Mouse (Mus musculus) forebrain, embryonic 15.5 days (tissue): Measurements from ENCODE around the gene Fam71f1. TPM values are rescaled to one million over a fixed set of nuclear protein-coding genes. Genes with fewer than 3 reads are reported as not detected.

Experiments used
- ATAC-seq: fragments of 200-750 bp; cut with Nextera tagmentation; replicated peaks from 2 replicates; pipeline ENCODE4 v1.8.0; 2017; ENCODE audit warnings: mild to moderate bottlenecking, moderate TSS enrichment, moderate library complexity
- H3K27ac ChIP-seq: fragments of 300-500 bp; sonication (generic); replicated peaks from 2 replicates; pipeline ENCODE4 v1.5.1; 2015; ENCODE audit warnings: mild to moderate bottlenecking, inconsistent platforms
- H3K27me3 ChIP-seq: fragments of 300-500 bp; sonication (generic); 2 replicates; pipeline ENCODE4 v1.6.1; 2015; ENCODE audit warnings: inconsistent platforms
- H3K36me3 ChIP-seq: fragments of 300-500 bp; sonication (generic); 2 replicates; pipeline ENCODE4 v1.6.1; 2015; ENCODE audit warnings: mild to moderate bottlenecking, inconsistent platforms
- H3K4me1 ChIP-seq: fragments of 300-500 bp; sonication (generic); 2 replicates; pipeline ENCODE4 v1.6.1; 2015; ENCODE audit warnings: inconsistent platforms
- H3K4me2 ChIP-seq: fragments of 300-500 bp; sonication (generic); replicated peaks from 2 replicates; pipeline ENCODE4 v1.6.1; 2015; ENCODE audit warnings: mild to moderate bottlenecking, inconsistent platforms
- H3K4me3 ChIP-seq: fragments of 300-500 bp; sonication (generic); 2 replicates; pipeline ENCODE4 v1.5.1; 2015; ENCODE audit warnings: mild to moderate bottlenecking, inconsistent platforms
- H3K9ac ChIP-seq: fragments of 300-500 bp; sonication (generic); replicated peaks from 2 replicates; pipeline ENCODE4 v1.6.1; 2015; ENCODE audit warnings: mild to moderate bottlenecking, inconsistent platforms
- H3K9me3 ChIP-seq: fragments of 300-500 bp; sonication (generic); 2 replicates; pipeline ENCODE4 v1.6.1; 2016; ENCODE audit warnings: inconsistent platforms
- WGBS: fragments of 180-500 bp; shearing (Covaris S2); methylation state at CpG from one replicate; pipeline ENCODE4 v1.1.7; 2015; ENCODE audit warnings: mixed read lengths; 5-methylcytosine and 5-hydroxymethylcytosine counted together
- polyA plus RNA-seq: library from polyadenylated mRNA; unstranded; fragments of >200 nt; fragmentation: Nextera tagmentation; extraction: Ambion mirVana; gene quantifications from 2 replicates; pipeline ENCODE4 v1.2.1, GENCODE M21; 2015

Gene Fam71f1
- not detected in 2 replicates for polyA plus RNA-seq

DNA sequence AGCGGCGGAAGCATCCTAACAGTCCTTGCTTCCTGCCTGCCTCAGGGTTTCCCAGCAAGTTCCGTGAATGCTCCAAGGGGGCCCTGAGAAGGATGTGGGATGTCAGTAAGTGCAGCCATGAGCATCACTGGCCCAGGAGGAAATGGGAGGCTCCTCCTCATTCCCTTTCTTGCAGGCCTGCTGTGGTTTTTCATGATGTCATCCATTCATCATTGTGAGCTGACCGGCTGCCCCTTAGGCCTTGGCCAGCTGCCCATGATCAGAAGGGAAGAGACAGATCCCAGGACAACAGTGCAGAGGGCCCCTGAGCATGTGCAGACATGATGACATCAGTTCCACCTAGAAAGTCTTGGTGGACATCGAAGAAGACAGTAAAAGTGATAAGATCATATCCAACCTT lies at the start of gene Fam71f1:
Gene Fam71f1 (plus strand): TSS at position 262 of the 400 bp plus-strand sequence.
- Histone ChIP-seq H3K36me3 (no peaks in the 10 kb centered on the region), H3K4me1 (no peaks in the 10 kb centered on the region), H3K4me3 (no peak within 1 kb of the TSS), H3K27ac (no peak within 1 kb of the TSS), H3K4me2 (no peak within 1 kb of the TSS), H3K27me3 (no peaks in the 10 kb centered on the region), H3K9me3 (no peaks in the 10 kb centered on the region), H3K9ac (no peak within 1 kb of the TSS)
- ATAC-seq: no peak
- 73% methylated on average over 5 of the region's 5 CpGs for WGBS

DNA sequence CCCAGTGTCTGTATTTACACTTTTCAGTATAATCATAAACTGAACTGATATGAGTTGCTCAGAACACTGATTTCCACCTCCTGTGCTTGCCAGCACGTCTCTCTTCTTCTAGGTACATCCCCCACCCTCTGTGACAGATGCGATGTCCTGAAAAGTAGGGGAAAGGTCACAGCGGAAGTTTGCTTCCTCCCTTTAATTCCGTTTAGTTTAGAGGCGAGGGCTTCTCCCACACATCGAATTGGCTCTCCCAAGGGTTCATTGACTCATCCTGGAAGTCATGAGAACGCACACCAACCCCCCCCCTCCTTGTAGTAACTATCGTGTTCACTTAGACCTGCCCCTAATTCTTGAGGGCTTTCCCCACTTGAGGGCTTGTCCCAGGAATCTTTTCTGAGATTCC lies 48.0 kb upstream of the Fam71f1 start:
- Histone ChIP-seq H3K27me3 (no peaks in the 10 kb centered on the region), H3K9ac (no peak overlapping the region), H3K4me1 (peaks cover 15% of the 10 kb centered on the region), H3K27ac (no peak overlapping the region), H3K9me3 (no peaks in the 10 kb centered on the region), H3K4me3 (no peak overlapping the region), H3K36me3 (peaks cover 6% of the 10 kb centered on the region), H3K4me2 (no peak overlapping the region)
- no peak for ATAC-seq
- WGBS: 29% methylated on average over 8 of the region's 8 CpGs

DNA sequence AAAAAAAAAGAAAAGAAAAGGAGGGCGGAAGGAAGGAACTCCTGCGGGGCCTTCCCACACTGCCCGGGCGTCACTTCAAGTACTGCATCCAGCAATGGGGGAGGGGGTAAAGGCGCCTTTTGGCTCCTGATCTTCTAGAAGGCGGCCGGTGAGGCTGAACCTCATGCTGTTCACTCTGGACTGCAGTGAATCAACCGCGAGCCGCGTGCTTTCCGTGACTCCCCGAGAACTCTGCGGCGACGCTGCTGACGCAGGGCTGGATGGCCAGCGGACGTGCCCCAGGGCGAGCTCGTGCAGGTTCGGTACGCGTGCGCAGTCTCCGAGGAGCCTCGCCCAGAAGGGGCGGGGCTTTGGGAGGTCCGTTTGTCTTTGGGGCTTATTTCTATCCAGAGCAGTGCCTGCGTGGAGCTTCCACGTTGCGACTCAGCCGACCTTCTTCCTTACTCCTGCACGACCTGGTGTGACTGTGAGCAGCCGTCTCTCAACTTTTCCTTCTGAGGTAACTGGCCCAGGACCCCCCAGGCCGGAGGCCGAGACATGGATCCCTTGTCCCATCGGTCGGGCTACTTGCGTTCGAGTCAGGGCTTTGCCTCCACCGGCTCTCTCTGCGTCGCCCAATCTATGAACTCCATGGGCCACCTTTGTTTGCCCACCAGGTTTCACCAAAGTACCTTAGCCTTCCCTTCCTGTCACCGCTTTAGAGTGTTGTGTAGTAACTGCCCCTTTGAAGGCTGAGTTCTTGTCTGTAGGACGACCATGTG lies 46.4 kb upstream of the Fam71f1 start, which contains the start of gene Hilpda:
Gene Hilpda (plus strand): TSS at position 177 of the 761 bp plus-strand sequence.
- Histone ChIP-seq H3K9ac (peak within 1 kb of the TSS; percentile 66), H3K4me1 (peaks cover 15% of the 10 kb centered on the region), H3K27me3 (no peaks in the 10 kb centered on the region), H3K27ac (peak within 1 kb of the TSS; percentile 65; the same call in 1 of the 2 replicates), H3K9me3 (no peaks in the 10 kb centered on the region), H3K36me3 (peaks cover 6% of the 10 kb centered on the region), H3K4me3 (peak within 1 kb of the TSS; percentile 67), H3K4me2 (peak within 1 kb of the TSS; percentile 68)
- under 1% methylated on average over 46 of the region's 46 CpGs for WGBS
- peak; percentile 99 for ATAC-seq

DNA sequence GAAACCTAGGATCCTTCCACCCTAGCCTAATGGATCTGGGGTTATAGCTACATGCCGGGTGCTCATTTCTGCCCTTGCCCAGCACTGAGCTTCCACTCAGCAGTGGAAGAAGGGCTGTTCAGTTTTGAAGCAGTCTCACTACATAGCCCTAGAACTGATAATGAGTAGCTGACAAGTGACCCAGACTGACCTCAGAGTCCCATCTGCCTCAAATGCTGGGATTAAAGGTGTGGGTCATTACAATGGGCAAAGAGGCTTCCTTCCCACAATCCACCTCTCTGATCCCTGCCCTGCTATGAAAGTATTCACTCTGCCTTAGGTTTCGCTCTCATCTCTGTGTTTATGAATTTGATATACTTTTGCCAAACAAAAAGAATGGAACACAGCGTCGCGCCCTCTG lies 42.2 kb upstream of the Fam71f1 start:
- no peak overlapping the region for H3K27ac ChIP-seq
- H3K9ac ChIP-seq: no peak overlapping the region
- no peak for ATAC-seq
- H3K4me3 ChIP-seq: no peak overlapping the region
- peaks cover 6% of the 10 kb centered on the region for H3K36me3 ChIP-seq
- H3K4me1 ChIP-seq: peaks cover 15% of the 10 kb centered on the region
- no peak overlapping the region for H3K4me2 ChIP-seq
- no peaks in the 10 kb centered on the region for H3K27me3 ChIP-seq
- 94% methylated on average over 5 of the region's 5 CpGs for WGBS
- no peaks in the 10 kb centered on the region for H3K9me3 ChIP-seq

DNA sequence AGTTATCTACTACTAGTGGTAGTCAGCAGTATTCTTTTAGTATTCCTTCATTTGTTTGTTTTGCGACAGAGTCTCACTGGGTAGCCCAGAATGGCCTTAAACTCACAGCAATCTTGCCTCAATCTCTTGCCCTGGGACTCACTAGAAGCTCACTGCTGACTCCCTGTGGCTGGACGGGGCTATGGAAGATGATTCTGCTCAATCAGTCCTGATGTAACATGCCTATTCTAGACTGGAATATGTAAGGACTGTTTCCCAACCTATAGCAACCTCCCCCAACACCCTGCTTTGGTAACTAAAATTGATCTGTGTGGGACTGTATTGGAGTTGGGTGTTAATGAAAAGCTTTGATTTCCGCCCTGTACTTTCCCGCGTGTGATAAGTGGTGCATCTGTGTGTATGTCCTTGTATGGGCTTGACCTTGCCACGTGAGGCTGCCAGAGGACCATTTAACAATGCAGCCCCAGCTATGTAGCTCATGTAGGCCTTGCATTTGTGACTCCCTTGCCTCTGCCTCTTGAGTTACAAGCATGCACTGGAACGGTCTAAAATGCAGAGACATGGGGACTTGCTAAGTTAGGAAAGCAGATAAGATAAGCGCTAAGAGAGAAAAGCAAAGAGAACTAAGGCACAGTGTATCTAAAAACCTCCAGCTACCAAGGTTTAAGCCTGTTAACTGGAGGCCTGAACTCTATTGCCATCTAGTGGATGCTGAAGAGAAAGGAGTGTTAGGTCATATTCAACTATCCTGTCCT lies 40.2 kb upstream of the Fam71f1 start:
- no peak overlapping the region for H3K4me3 ChIP-seq
- H3K27me3 ChIP-seq: no peaks in the 10 kb centered on the region
- WGBS: 42% methylated on average over 8 of the region's 8 CpGs
- H3K27ac ChIP-seq: no peak overlapping the region
- no peak overlapping the region for H3K4me2 ChIP-seq
- ATAC-seq: peak; percentile 57
- H3K36me3 ChIP-seq: peaks cover 6% of the 10 kb centered on the region
- H3K9me3 ChIP-seq: no peaks in the 10 kb centered on the region
- H3K9ac ChIP-seq: no peak overlapping the region
- peaks cover 6% of the 10 kb centered on the region for H3K4me1 ChIP-seq

DNA sequence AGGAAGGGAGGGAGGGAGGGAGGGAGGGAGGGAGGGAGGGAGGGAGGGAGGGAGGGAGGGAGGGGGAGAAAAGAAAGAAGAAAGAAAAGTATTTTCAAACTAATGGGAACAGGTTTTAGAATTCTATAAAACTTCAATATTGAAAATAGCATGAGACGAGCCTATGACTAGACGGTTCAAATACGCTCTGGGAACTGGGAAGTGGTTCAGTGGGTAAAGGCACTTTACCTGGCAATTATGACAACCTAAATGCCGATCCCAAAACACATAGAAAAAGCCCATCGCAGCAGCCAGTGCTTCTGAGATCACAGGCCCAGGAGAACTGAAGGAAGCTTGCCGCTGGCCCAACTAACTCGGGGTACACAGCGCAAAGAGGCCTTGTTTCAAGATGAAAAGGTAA lies 39.6 kb upstream of the Fam71f1 start, which contains the start of gene Fam71f2:
Gene Fam71f2 (plus strand): TSS at position 301 of the 400 bp plus-strand sequence.
- no peak within 1 kb of the TSS for H3K4me2 ChIP-seq
- H3K4me3 ChIP-seq: no peak within 1 kb of the TSS
- 87% methylated on average over 8 of the region's 8 CpGs for WGBS
- H3K36me3 ChIP-seq: peaks cover 6% of the 10 kb centered on the region
- ATAC-seq: no peak
- no peaks in the 10 kb centered on the region for H3K27me3 ChIP-seq
- H3K27ac ChIP-seq: no peak within 1 kb of the TSS
- H3K9me3 ChIP-seq: no peaks in the 10 kb centered on the region
- H3K9ac ChIP-seq: no peak within 1 kb of the TSS
- H3K4me1 ChIP-seq: 0 out of 2 replicates have a peak, but pooled peaks cover 1% of the 10 kb centered on the region

DNA sequence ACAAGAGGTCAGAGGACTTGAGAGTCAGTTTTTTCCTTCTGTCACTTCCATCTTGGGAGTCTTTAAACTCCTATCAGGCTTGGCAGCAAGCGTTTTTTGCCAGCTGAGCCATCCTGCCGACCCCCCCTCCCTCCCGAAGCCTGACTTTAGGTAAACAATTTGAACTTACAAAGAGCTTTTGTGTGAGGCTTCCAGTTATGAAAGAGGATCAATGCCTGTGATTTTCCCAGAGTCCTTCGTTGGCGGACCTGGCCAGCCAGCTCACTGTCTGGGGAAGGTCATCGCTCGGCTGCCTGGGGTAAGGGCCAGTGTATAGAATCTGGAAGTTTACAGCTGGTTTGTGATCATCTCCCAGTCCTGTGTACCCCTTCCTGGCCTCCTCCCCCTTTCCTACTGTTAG lies 38.3 kb upstream of the Fam71f1 start:
- WGBS: 19% methylated on average over 7 of the region's 7 CpGs
- Histone ChIP-seq H3K9me3 (no peaks in the 10 kb centered on the region), H3K36me3 (no peaks in the 10 kb centered on the region), H3K27ac (no peak overlapping the region), H3K9ac (no peak overlapping the region), H3K4me2 (no peak overlapping the region), H3K4me1 (no peaks in the 10 kb centered on the region), H3K4me3 (no peak overlapping the region), H3K27me3 (no peaks in the 10 kb centered on the region)
- no peak for ATAC-seq

DNA sequence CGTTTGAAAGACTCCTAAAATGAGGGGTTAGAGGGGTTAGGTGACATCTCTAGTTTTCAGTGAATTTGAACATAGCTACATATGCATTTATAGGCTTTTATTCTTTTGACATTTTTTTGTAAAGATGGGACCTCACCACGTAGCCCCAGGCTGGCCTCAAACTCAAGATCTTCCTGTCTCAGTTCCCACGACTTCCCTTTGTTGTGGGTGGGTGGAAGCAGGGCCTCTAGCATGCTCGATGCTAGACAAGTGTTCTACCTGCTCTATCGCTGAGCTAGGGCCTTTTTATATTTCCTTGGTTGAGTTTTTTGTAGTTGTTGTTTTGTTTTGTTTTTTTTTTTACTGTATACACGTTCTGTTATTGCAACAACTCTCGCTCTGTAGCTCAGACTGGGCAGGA lies 32.1 kb upstream of the Fam71f1 start:
- Histone ChIP-seq H3K4me2 (no peak overlapping the region), H3K9ac (no peak overlapping the region), H3K27me3 (no peaks in the 10 kb centered on the region), H3K36me3 (no peaks in the 10 kb centered on the region), H3K4me3 (no peak overlapping the region), H3K9me3 (no peaks in the 10 kb centered on the region), H3K4me1 (no peaks in the 10 kb centered on the region), H3K27ac (no peak overlapping the region)
- WGBS: 71% methylated on average over 7 of the region's 7 CpGs
- ATAC-seq: no peak

DNA sequence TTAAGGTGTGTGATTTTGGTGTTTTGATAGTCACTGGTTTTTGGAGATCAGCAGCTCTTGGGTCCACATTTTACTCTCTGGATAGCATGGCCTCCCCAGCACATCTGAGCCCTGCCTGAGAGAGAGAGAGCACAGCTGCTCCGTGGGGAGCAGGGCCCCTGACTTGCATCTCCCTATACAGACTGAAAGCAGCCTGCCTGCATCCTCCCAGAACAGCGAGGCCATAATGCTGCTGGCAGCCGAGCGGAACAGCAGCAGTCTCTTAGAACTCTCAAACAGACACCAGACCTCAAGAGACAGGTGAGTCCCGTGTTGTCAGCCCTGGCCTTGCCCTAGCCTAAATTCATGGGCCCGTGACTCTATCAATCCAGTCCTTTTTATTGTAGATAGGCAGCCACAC lies 31.5 kb upstream of the Fam71f1 start:
- no peaks in the 10 kb centered on the region for H3K9me3 ChIP-seq
- no peak overlapping the region for H3K4me3 ChIP-seq
- H3K9ac ChIP-seq: no peak overlapping the region
- H3K4me1 ChIP-seq: no peaks in the 10 kb centered on the region
- WGBS: 28% methylated on average over 6 of the region's 6 CpGs
- H3K27ac ChIP-seq: no peak overlapping the region
- no peak overlapping the region for H3K4me2 ChIP-seq
- H3K36me3 ChIP-seq: no peaks in the 10 kb centered on the region
- no peaks in the 10 kb centered on the region for H3K27me3 ChIP-seq
- ATAC-seq: no peak

DNA sequence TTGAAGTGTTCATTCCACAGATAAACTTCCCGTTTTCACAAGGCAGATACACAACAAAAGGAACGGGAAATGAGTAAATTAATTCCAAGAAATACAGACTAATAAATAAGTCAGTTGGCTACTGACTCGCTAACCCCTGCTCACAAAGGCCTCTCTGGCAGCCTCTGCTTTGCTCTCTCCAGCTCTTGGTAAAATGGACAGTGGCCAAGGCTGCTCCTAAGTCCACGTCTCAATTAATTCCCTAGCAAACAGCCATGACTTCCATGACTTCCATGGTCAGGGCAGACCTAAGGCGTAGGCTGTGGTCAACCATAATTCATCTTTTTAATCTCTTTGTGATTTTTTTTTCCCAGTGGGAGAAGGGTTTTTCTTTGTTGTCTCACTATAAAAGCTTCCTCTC lies 31.0 kb upstream of the Fam71f1 start:
- H3K27ac ChIP-seq: no peak overlapping the region
- H3K4me3 ChIP-seq: no peak overlapping the region
- H3K4me2 ChIP-seq: no peak overlapping the region
- WGBS: 51% methylated on average over 5 of the region's 5 CpGs
- H3K4me1 ChIP-seq: no peaks in the 10 kb centered on the region
- H3K9me3 ChIP-seq: no peaks in the 10 kb centered on the region
- no peaks in the 10 kb centered on the region for H3K27me3 ChIP-seq
- H3K9ac ChIP-seq: no peak overlapping the region
- ATAC-seq: no peak
- no peaks in the 10 kb centered on the region for H3K36me3 ChIP-seq

DNA sequence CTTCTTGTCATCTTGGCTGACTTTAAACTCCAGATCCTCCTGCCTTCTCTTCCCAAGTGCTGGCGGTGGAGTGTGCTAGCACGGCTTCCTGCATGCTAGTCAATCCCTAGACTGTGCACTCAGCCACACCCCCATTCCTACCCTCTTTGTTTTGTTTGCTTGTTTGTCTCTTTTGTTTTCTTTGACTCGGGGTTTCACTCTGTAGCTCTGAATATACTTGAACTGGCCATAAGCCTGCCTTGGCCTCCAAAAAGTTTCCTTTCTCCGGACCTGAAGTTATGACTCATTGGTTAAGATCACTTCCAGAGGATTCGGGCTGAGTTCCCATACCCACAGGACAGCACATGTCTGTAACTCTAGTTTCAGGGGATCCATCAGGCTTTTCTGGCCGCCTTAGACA lies 30.3 kb upstream of the Fam71f1 start:
- no peak overlapping the region for H3K27ac ChIP-seq
- H3K36me3 ChIP-seq: no peaks in the 10 kb centered on the region
- 55% methylated on average over 6 of the region's 6 CpGs for WGBS
- H3K4me1 ChIP-seq: no peaks in the 10 kb centered on the region
- H3K4me2 ChIP-seq: no peak overlapping the region
- no peak overlapping the region for H3K9ac ChIP-seq
- no peak overlapping the region for H3K4me3 ChIP-seq
- no peak for ATAC-seq
- H3K9me3 ChIP-seq: no peaks in the 10 kb centered on the region
- no peaks in the 10 kb centered on the region for H3K27me3 ChIP-seq

DNA sequence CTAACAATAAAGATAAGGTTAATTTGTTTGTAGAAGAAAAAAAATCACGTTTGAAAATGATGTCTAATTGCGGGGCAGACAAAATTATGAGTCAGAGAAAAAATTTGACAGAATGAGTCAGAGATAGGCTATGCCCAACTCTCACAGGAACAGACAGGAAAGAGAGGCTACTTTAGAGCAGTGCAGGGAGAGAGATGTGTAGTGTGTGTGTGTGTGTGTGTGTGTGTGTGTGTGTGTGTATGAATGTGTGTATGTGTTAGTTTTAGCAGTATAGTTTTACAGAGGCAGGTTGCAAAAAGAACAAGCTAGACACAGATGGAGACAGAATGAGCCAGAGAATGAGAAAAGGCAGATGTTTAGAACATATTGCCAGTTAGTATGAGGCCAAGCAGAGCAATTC lies 19.8 kb upstream of the Fam71f1 start:
- Histone ChIP-seq H3K4me2 (no peak overlapping the region), H3K27me3 (no peaks in the 10 kb centered on the region), H3K4me3 (no peak overlapping the region), H3K27ac (no peak overlapping the region), H3K9ac (no peak overlapping the region), H3K9me3 (no peaks in the 10 kb centered on the region), H3K36me3 (no peaks in the 10 kb centered on the region), H3K4me1 (no peaks in the 10 kb centered on the region)
- 81% methylated on average over 2 of the region's 2 CpGs for WGBS
- no peak for ATAC-seq
